Mouse (Mus musculus): ENCODE data around the gene Platr17. TPM values are rescaled to one million over a fixed set of nuclear protein-coding genes. Genes with fewer than 3 reads are reported as not detected.
"Not testable (repeated sequence)": the region's sequence is repeated elsewhere in the genome, so short reads cannot be mapped to it uniquely, and the experiment has no call there.

The Platr17 gene
- total RNA-seq (2017) = 1.2 and 1.5 TPM in 2 replicates

DNA sequence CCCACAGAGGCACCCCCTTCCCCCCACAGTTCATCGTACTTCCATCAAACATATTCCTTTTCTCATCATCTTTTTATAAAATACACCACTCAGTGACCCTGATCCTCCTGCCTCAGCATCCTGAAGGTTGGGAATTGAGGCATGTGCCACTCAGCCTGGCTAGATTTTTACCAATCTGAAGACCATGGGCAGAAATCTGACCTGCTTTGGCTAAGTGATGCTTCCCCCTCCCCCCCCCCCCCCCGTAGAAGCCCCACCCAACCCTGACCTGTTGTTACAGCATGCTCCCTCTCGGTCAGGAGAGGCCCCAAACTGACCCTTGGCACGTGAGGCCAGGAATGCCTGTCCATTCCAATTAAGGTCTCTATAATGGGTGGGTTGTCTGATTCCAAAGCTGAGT lies at the start of gene Platr17:
Gene Platr17 (plus strand): TSS at position 301 of the 400 bp plus-strand sequence.
- not testable (repeated sequence) for ATAC-seq (replicated peaks; ENCODE audit: low read depth, poor library complexity, severe bottlenecking)

DNA sequence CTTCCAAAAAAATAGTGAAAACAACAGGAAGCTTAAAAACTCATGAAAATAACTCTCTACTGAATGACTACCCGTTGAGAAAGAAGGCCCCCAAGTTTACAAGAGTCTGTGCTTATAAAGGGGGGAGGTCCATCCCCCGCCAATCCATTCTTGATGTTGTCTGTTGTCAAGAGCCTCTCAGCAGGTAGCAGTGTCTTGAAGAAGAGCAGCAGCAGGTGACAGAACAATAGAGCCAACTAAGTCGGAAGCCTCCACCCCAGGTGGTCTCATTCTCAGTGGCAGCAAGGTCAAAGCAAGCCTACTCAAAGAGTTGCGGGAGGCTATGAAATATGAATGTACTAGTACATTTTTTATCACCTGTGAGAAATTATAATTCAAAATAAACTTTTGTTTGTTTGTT lies 47.1 kb upstream of the Platr17 start:
- ATAC-seq (replicated peaks; ENCODE audit: low read depth, poor library complexity, severe bottlenecking) = no peak

DNA sequence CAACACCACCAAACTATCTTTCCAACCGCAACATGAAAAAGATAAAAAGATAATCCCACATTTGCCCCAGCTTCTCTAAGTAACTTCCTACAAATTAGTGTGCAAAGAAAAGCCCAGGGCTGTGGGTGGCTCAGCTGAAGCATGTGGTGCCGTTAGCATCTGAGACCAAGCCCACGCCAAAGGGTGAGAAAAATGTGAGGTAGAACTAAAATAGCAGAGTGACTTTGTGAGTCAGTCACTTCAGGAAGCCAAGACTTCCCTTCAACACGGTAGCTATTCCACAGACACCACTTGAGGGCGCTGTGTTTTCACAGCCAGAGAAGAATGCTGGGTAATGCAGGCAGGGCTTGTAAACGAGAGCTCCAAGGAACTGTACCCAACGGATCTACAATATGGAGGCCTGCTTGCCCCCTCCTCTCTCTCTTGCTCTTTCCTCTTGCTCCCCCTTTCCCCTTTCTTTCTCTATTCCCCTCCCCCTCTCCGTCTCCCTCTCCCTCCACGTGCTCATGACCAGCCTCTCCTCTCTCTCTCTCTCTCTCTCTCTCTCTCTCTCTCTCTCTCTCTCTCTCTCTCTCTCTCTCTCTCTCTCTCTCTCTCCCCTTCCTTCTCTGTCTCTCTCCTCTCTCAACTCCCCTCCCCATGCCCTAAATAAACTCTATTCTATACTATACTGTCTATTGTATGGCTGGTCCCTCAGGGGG lies 39.5 kb upstream of the Platr17 start:
- peak; percentile 99 for ATAC-seq (replicated peaks; ENCODE audit: low read depth, poor library complexity, severe bottlenecking)

- ATAC-seq (replicated peaks; ENCODE audit: low read depth, poor library complexity, severe bottlenecking) = not testable (repeated sequence)
Observed at GRCm38 (mm10) chr17:33873537-33873936, 31.4 kb upstream of the Platr17 start, which contains the start of gene Gm7029. TSS of gene Gm7029 (plus strand) at chr17:33873837.

- ATAC-seq (replicated peaks; ENCODE audit: low read depth, poor library complexity, severe bottlenecking) = no peak
Observed at GRCm38 (mm10) chr17:33874411-33874810, 30.5 kb upstream of the Platr17 start.

DNA sequence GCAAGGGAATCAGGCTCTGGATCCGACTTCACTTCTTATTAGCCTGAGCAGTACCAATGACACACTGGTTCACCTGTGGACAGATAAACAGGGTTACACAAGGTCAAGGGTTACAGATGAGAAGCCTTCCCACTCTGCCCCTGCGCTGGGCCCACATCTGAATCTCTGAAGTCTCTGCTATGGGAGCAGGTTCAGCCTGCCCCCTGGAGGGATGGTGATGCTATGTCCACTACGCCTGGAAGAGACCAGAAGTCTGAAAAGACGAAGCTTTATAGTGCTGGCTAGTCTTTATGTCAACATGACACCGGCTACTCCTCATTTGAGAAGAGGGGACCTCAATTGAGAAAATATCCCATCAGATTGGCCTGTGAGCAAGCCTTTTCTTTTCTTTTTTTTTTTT lies 29.1 kb upstream of the Platr17 start:
- peak; percentile 52; the same call in 1 of the 2 replicates for ATAC-seq (replicated peaks; ENCODE audit: low read depth, poor library complexity, severe bottlenecking)

DNA sequence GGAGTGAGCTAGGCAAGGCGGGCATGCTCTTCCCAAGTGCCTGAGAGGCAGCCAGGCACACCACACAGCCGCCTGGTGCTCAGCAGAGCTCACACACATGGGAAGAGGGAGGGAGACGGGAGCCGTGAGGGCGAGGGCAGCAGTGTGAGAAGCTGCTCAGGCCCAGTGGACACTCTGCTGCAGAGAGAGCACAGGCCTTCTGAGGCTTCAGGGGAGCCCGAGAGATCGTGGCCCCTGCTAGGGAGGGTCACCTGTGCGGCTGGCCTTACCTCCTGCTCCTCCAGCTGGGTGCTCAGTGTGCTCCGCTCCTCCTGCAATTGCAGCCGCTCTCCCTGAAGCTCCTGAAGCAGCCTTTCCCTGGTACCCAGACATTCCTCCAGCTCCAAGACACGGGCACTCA lies 20.6 kb upstream of the Platr17 start:
- not testable (repeated sequence) for ATAC-seq (replicated peaks; ENCODE audit: low read depth, poor library complexity, severe bottlenecking)

DNA sequence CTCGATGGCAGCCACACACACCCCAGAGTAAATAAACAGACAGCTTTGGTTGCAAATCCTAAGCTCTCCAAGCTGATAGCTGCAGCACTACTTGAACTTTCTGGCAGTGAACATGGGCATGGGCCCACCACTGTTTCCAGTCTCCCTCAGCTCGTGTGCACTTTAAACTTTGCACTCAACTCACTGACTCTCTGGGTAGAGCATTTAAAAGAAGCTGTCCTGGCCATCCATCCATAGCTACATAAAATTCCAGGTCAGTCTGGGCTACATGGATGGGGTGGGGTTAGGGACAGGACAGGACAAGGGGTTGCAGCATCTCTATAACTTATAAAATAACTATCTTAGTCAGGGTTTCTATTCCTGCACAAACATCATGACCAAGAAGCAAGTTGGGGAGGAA lies 17.1 kb upstream of the Platr17 start:
- not testable (repeated sequence) for ATAC-seq (replicated peaks; ENCODE audit: low read depth, poor library complexity, severe bottlenecking)

DNA sequence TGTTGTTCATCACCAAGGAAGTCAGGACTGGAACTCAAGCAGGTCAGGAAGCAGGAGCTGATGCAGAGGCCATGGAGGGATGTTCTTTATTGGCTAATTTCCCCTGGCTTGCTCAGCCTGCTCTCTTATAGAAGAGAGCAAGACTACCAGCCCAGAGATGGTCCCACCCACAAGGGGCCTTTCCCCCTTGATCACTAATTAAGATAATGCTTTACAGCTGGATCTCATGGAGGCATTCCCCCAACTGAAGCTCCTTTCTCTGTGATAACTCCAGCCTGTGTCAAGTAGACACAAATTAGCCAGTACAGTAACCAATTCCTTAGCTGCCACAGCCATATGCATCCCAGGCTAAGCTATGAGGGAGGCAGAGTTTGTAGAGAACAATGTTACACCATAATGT lies 16.7 kb upstream of the Platr17 start:
- not testable (repeated sequence) for ATAC-seq (replicated peaks; ENCODE audit: low read depth, poor library complexity, severe bottlenecking)

DNA sequence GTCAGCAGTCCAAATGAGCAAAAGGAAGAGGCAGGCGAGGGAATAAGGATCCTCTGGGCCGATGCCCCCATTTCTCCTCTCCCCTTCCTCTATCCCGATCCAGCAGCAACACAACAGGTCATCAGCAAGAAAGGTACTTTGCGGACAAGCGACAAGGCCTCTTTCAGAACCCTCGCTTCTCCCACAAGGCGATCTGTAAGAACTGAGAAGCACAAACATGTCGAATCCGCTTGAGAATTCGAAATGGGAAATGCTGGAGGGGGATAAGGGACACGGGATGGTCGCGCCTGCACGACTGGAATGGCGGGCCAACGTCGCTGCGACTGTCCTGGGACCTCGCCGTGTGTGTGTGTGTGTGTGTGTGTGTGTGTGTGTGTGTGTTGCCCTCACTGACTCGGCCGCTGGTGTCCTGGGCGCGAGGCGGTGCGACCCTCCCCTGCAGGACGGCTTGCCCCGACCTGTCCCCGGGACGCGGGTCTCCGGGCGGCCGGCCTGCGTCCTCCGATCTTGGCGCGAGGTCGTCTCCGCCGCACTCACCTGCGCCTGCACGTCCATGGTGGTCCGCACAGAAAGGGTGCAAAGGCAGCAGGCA lies 14.9 kb upstream of the Platr17 start:
- not testable (repeated sequence) for ATAC-seq (replicated peaks; ENCODE audit: low read depth, poor library complexity, severe bottlenecking)

DNA sequence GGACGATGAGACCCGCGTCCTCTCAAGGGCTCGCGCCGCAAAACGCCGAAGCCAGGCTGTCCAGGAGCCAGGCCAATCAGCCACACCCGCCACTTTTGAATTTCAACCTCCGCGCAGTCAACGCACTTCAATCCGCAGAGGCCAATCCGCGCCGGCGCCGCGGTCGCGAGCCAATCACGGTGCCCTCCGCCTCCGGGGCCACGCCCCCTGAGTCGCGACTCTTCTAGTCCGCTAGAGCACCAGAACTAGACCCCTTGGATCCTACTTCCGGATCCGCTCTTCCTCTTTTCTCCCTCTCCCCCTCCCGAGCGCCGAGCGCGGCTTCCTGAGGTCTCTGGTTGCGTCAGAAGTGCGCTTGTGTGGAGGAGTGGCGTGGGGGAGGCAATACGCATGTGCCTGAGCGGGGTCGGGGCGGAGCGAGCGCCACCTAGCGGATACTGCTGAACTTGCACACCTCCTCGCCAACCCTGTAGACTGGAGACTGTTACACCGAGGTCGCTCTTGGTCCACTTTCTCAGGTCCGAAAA lies 14.3 kb upstream of the Platr17 start, which contains the start of gene Kifc1:
Gene Kifc1 (minus strand): TSS at position 129 of the 527 bp plus-strand sequence.
- peak; percentile 99 for ATAC-seq (replicated peaks; ENCODE audit: low read depth, poor library complexity, severe bottlenecking)

DNA sequence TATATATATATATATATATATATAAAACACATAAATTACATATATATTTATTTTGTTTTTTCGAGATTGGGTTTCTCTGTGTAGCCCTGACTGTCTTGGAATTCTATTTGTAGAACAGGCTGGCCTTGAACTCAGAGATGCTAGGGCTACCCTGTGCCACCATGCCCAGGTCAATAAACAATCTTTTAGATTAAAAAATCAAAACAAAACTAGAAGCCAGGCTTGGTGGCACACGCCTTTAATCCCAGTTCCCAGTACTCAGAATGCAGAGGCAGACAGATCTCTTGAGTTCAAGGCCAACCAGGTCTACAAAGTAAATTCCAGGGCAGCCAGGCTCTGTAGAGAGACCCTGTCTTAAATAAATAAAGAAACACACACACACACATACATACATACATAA lies 13.6 kb upstream of the Platr17 start:
- ATAC-seq (replicated peaks; ENCODE audit: low read depth, poor library complexity, severe bottlenecking) = no peak

GRCm38 (mm10) chr17:33891892-33892291 lies 13.0 kb upstream of the Platr17 start:
- ATAC-seq (replicated peaks; ENCODE audit: low read depth, poor library complexity, severe bottlenecking) = not testable (repeated sequence)

- no peak for ATAC-seq (replicated peaks; ENCODE audit: low read depth, poor library complexity, severe bottlenecking)
Observed at GRCm38 (mm10) chr17:33892429-33892828, 12.5 kb upstream of the Platr17 start.

DNA sequence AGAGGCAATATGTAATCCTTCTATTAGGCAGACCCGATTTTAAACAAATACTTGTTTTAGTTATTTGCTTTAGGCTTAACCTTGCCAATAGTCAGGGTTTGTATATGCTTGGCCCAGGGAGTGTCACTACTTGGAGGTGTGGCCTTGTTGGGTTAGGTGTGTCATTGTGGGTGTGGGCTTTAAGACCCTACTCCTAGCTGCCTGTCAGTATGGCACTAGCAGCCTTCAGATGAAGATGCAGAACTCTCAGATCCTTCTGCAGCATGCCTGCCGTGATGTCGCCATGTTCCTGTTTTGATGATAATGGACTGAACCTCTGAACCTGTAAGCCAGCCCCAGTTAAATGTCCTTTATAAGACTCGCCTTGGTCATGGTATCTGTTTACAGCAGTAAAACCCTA lies 11.9 kb upstream of the Platr17 start:
- ATAC-seq (replicated peaks; ENCODE audit: low read depth, poor library complexity, severe bottlenecking) = not testable (repeated sequence)

DNA sequence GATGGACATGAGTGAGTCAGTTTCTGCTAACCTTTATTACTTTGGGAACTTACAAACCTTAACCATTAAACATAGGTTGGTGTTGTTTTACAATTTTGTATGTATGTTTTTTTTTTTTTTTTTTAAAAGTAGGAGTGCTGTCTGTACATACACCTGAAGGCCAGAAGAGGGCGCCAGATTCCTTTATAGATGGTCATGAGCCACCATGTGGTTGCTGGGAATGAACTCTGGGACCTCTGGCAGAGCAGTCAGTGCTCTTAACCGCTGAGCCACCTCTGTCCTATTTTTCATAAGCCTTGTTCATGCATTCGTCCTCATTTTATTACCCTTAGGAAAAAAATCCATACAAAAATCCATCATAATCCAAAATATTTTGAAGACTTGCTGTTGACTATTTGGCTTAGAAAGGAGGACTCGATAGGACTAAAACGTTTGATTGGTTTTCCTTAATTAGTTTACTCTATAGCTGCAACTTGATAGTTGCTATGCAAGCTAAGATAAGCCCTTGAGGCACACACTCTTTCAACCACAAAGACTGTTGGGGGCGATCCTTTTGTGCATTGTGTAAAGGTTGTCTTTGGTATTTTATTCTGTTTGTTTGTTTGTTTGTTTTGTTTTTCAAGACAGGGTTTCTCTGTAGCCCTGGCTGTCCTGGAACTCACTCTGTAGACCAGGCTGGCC lies 7.7 kb upstream of the Platr17 start:
- ATAC-seq (replicated peaks; ENCODE audit: low read depth, poor library complexity, severe bottlenecking) = peak; percentile 66

- not testable (repeated sequence) for ATAC-seq (replicated peaks; ENCODE audit: low read depth, poor library complexity, severe bottlenecking)
Observed at GRCm38 (mm10) chr17:33898193-33898592, 6.7 kb upstream of the Platr17 start.

DNA sequence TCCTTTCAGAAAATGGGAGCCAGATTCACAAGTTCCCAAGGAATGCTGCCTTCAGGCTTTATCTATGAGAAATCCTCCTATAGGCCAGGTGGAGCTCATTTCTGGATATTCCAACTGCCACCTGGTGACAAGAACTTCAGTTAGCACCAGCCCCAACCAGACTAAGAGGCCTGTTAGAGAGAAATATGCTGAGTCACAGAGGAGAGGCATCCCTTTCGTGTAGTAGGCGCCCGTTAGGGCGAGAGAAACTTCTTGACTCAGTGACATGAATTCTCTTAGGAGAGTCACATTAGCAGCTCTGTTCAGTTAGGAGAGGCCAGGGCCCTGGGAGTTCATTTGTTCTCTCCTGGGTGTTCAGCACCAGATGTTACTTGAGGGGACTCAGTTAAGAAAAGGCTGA lies 5.3 kb upstream of the Platr17 start:
- ATAC-seq (replicated peaks; ENCODE audit: low read depth, poor library complexity, severe bottlenecking) = peak; percentile 52; the same call in 1 of the 2 replicates

- no peak for ATAC-seq (replicated peaks; ENCODE audit: low read depth, poor library complexity, severe bottlenecking)
Observed at GRCm38 (mm10) chr17:33900281-33900988, 4.5 kb upstream of the Platr17 start.

- ATAC-seq (replicated peaks; ENCODE audit: low read depth, poor library complexity, severe bottlenecking) = no peak
Observed at GRCm38 (mm10) chr17:33900989-33901314, 4.0 kb upstream of the Platr17 start.

Data from common myeloid progenitor, adult 5-6 weeks (primary cell).